ENCODE assay signal across 8 mouse cellular contexts in the genomic region with DNA sequence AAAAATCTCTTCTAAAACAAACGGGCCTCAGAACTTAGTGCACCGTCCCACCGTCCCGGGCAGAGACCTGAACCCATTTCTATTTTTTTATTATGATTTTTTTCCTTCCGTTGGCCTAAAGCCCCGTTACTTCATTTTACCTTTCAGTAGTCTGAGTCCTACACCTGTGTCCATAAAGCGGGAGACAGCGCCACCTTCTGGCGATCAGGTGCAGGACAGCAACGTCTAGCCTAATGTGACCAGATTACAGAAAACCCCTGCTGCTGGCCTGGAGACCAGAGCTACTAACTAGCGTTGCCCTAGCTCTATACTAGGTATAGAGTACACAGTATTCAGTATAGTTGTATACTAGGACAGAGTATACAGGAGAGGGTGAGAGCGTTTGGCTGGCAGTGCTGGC. TPM values are rescaled to one million over a fixed set of nuclear protein-coding genes. Genes with fewer than 3 reads are reported as not detected.
DNase-seq lines count a peak whose midpoint lies in the region; ATAC-seq lines count a peak whose summit lies in the region.

No protein-coding gene starts in this region.

- peaks cover 37% of the 10 kb centered on the region for H3K27me3 ChIP-seq in heart, embryonic 12.5 days (replicated peaks)
- peaks cover 6% of the 10 kb centered on the region; the same call in 1 of the 2 replicates for H3K27me3 ChIP-seq in kidney, embryonic 16.5 days (ENCODE audit: insufficient read depth, low read length)
- H3K27me3 ChIP-seq in liver, embryonic 11.5 days (replicated peaks; ENCODE audit: control insufficient read depth, insufficient read depth, low read length): peaks cover 9% of the 10 kb centered on the region; the same call in 1 of the 2 replicates
- H3K27me3 ChIP-seq in neural tube, embryonic 12.5 days (replicated peaks): peaks cover 26% of the 10 kb centered on the region
- H3K27me3 ChIP-seq in stomach, embryonic 16.5 days (ENCODE audit: control insufficient read depth, insufficient read depth, low read length): no peaks in the 10 kb centered on the region

- H3K4me2 ChIP-seq in heart, embryonic 12.5 days: no peak overlapping the region
- no peak overlapping the region for H3K4me2 ChIP-seq in kidney, embryonic 16.5 days (replicated peaks; ENCODE audit: low read depth, low read length)
- no peak overlapping the region for H3K4me2 ChIP-seq in liver, embryonic 11.5 days
- no peak overlapping the region for H3K4me2 ChIP-seq in neural tube, embryonic 12.5 days (replicated peaks)
- no peak overlapping the region for H3K4me2 ChIP-seq in stomach, embryonic 16.5 days (ENCODE audit: low read depth, low read length)

- H3K27ac ChIP-seq in heart, embryonic 12.5 days (ENCODE audit: poor library complexity, severe bottlenecking): no peak overlapping the region
- no peak overlapping the region for H3K27ac ChIP-seq in kidney, embryonic 16.5 days (ENCODE audit: low read length)
- H3K27ac ChIP-seq in liver, embryonic 11.5 days (ENCODE audit: low read depth, low read length): no peak overlapping the region
- H3K27ac ChIP-seq in neural tube, embryonic 12.5 days: no peak overlapping the region
- H3K27ac ChIP-seq in stomach, embryonic 16.5 days (ENCODE audit: low read length): no peak overlapping the region

- no peaks in the 10 kb centered on the region for H3K9me3 ChIP-seq in heart, embryonic 12.5 days (replicated peaks)
- no peaks in the 10 kb centered on the region for H3K9me3 ChIP-seq in kidney, embryonic 16.5 days (ENCODE audit: low read length)
- H3K9me3 ChIP-seq in liver, embryonic 11.5 days (ENCODE audit: control insufficient read depth, low read length): no peaks in the 10 kb centered on the region
- no peaks in the 10 kb centered on the region for H3K9me3 ChIP-seq in neural tube, embryonic 12.5 days
- H3K9me3 ChIP-seq in stomach, embryonic 16.5 days (replicated peaks; ENCODE audit: control insufficient read depth, low read length): no peaks in the 10 kb centered on the region

- 6% methylated on average over 12 of the region's 12 CpGs for WGBS in heart, embryonic 12.5 days
- 3% methylated on average over 12 of the region's 12 CpGs for WGBS in kidney, embryonic 16.5 days
- 8% methylated on average over 12 of the region's 12 CpGs for WGBS in liver, embryonic 11.5 days
- 9% methylated on average over 12 of the region's 12 CpGs for WGBS in neural tube, embryonic 12.5 days
- WGBS in stomach, embryonic 16.5 days: 6% methylated on average over 12 of the region's 12 CpGs

- H3K4me1 ChIP-seq in heart, embryonic 12.5 days (replicated peaks): no peaks in the 10 kb centered on the region
- peaks cover 5% of the 10 kb centered on the region for H3K4me1 ChIP-seq in kidney, embryonic 16.5 days (ENCODE audit: insufficient read depth, low read length)
- H3K4me1 ChIP-seq in liver, embryonic 11.5 days (replicated peaks; ENCODE audit: control insufficient read depth, insufficient read depth, low read length): no peaks in the 10 kb centered on the region
- H3K4me1 ChIP-seq in neural tube, embryonic 12.5 days: no peaks in the 10 kb centered on the region
- no peaks in the 10 kb centered on the region for H3K4me1 ChIP-seq in stomach, embryonic 16.5 days (ENCODE audit: control insufficient read depth, insufficient read depth, low read length)

- DNase-seq in CD8-positive naive resting alpha-beta T cell, adult 2 months (ENCODE audit: low read depth in 2 of 2, low spot score in 2 of 2): peak; percentile 15 to 43
- DNase-seq in brain, embryonic 18.5 days (ENCODE audit: low read depth, low spot score): peak; percentile 36
- DNase-seq in fibroblast of lung, adult 2 months (ENCODE audit: low read depth): peak; percentile 45
- DNase-seq in liver, embryonic 11.5 days (ENCODE audit: low spot score): peak; percentile 63

- H3K36me3 ChIP-seq in heart, embryonic 12.5 days: no peaks in the 10 kb centered on the region
- no peaks in the 10 kb centered on the region for H3K36me3 ChIP-seq in kidney, embryonic 16.5 days (ENCODE audit: insufficient read depth, low read length)
- no peaks in the 10 kb centered on the region for H3K36me3 ChIP-seq in liver, embryonic 11.5 days (ENCODE audit: control insufficient read depth, insufficient read depth, low read length)
- no peaks in the 10 kb centered on the region for H3K36me3 ChIP-seq in neural tube, embryonic 12.5 days
- H3K36me3 ChIP-seq in stomach, embryonic 16.5 days (ENCODE audit: control insufficient read depth, insufficient read depth, low read length): no peaks in the 10 kb centered on the region

- no peak overlapping the region for H3K4me3 ChIP-seq in heart, embryonic 12.5 days
- no peak overlapping the region for H3K4me3 ChIP-seq in kidney, embryonic 16.5 days (ENCODE audit: low read length)
- no peak overlapping the region for H3K4me3 ChIP-seq in liver, embryonic 11.5 days (ENCODE audit: low read depth, low read length)
- no peak overlapping the region for H3K4me3 ChIP-seq in neural tube, embryonic 12.5 days
- H3K4me3 ChIP-seq in stomach, embryonic 16.5 days (replicated peaks; ENCODE audit: low read length): no peak overlapping the region

- no peak overlapping the region for H3K9ac ChIP-seq in heart, embryonic 12.5 days
- H3K9ac ChIP-seq in kidney, embryonic 16.5 days (replicated peaks; ENCODE audit: low read length): no peak overlapping the region
- no peak overlapping the region for H3K9ac ChIP-seq in liver, embryonic 11.5 days (ENCODE audit: low read depth, low read length)
- no peak overlapping the region for H3K9ac ChIP-seq in neural tube, embryonic 12.5 days
- H3K9ac ChIP-seq in stomach, embryonic 16.5 days (ENCODE audit: low read length): no peak overlapping the region

- peak; percentile 61; the same call in 1 of the 2 replicates for ATAC-seq in heart, embryonic 12.5 days (ENCODE audit: insufficient number of reproducible peaks, low FRiP score)
- peak; percentile 77 for ATAC-seq in kidney, embryonic 16.5 days (ENCODE audit: low FRiP score, low TSS enrichment)
- no peak for ATAC-seq in liver, embryonic 11.5 days (replicated peaks; ENCODE audit: low FRiP score)
- 0 out of 2 replicates have a peak, but pooled peaks have one; percentile 48 for ATAC-seq in neural tube, embryonic 12.5 days (ENCODE audit: low FRiP score, low read depth)
- peak; percentile 35; the same call in 1 of the 2 replicates for ATAC-seq in stomach, embryonic 16.5 days (ENCODE audit: insufficient read depth, low FRiP score)

RNA-seq across cellular contexts. Expression of a gene that starts 30.7 kb away (rescaled TPM):
- polyA plus RNA-seq in heart, embryonic 12.5 days (2016; fragmentation: Nextera tagmentation; extraction: Ambion mirVana): not detected in 2 replicates
- not detected in 2 replicates for polyA plus RNA-seq in kidney, embryonic 16.5 days (2015; fragmentation: Nextera tagmentation; extraction: Ambion mirVana)
- not detected in 2 replicates for polyA plus RNA-seq in liver, embryonic 11.5 days (2014; fragmentation: Nextera tagmentation; extraction: Ambion mirVana)
- polyA plus RNA-seq in neural tube, embryonic 12.5 days (2016; fragmentation: Nextera tagmentation; extraction: Ambion mirVana): not detected in 2 replicates
- polyA plus RNA-seq in stomach, embryonic 16.5 days (2015; fragmentation: Nextera tagmentation; extraction: Ambion mirVana): not detected in 2 replicates
